Mouse (Mus musculus): ENCODE data around the gene Auts2.

- no peak for TF ChIP-seq CTCF (IDR thresholded peaks at IDR 0.05; ENCODE audit: insufficient read depth, low read length)
- no peak for TF ChIP-seq POLR2A (IDR thresholded peaks at IDR 0.05; ENCODE audit: borderline replicate concordance, extremely low read depth, low read depth, low read length)
Measured at GRCm38 (mm10) chr5:131510659-131511058, 1032.5 kb downstream of the Auts2 start.

Measured in lung, adult 2 months (tissue).